Mouse (Mus musculus) kidney, postnatal 0 days (tissue): Measurements from ENCODE around the gene Slc4a1. TPM values are rescaled to one million over a fixed set of nuclear protein-coding genes. Genes with fewer than 3 reads are reported as not detected.

Source experiments
- ATAC-seq: fragments of 200-750 bp; cut with Nextera tagmentation; replicated peaks from 2 replicates; pipeline ENCODE4 v1.8.0; 2017; ENCODE audit warnings: low read depth, moderate number of reproducible peaks, moderate TSS enrichment, moderate library complexity; ENCODE audit not compliant: low FRiP score
- DNase-seq: peaks from one replicate; pipeline ENCODE4 v3.0.0-alpha.2; 2016; ENCODE audit warnings: low spot score
- H3K27ac ChIP-seq: fragments of 300-500 bp; sonication (generic); 2 replicates; pipeline ENCODE4 v1.5.1; 2014; ENCODE audit warnings: mild to moderate bottlenecking
- H3K27me3 ChIP-seq: fragments of 300-500 bp; sonication (generic); 2 replicates; pipeline ENCODE4 v1.6.1; 2014; ENCODE audit warnings: low read length, mixed read lengths; ENCODE audit not compliant: insufficient read depth
- H3K36me3 ChIP-seq: fragments of 300-500 bp; sonication (generic); 2 replicates; pipeline ENCODE4 v1.6.1; 2014; ENCODE audit warnings: low read length, mixed read lengths; ENCODE audit not compliant: insufficient read depth
- H3K4me1 ChIP-seq: fragments of 300-500 bp; sonication (generic); replicated peaks from 2 replicates; pipeline ENCODE4 v1.6.1; 2014; ENCODE audit warnings: antibody characterized with exemption, low read length, mixed read lengths; ENCODE audit not compliant: insufficient read depth
- H3K4me2 ChIP-seq: fragments of 300-500 bp; sonication (generic); 2 replicates; pipeline ENCODE4 v1.6.1; 2014; ENCODE audit warnings: mild to moderate bottlenecking, low read length, moderate library complexity, mixed read lengths
- H3K4me3 ChIP-seq: fragments of 300-500 bp; sonication (generic); replicated peaks from 2 replicates; pipeline ENCODE4 v1.5.1; 2014; ENCODE audit warnings: low read depth, low read length
- H3K9ac ChIP-seq: fragments of 300-500 bp; sonication (generic); 2 replicates; pipeline ENCODE4 v1.6.1; 2014; ENCODE audit warnings: low read depth, low read length
- H3K9me3 ChIP-seq: fragments of 300-500 bp; sonication (generic); replicated peaks from 2 replicates; pipeline ENCODE4 v1.6.1; 2016; ENCODE audit warnings: low read length, inconsistent platforms, mixed read lengths
- CTCF ChIP-seq: IDR thresholded peaks from 2 replicates; pipeline ENCODE4 v1.5.1; 2016; ENCODE audit warnings: antibody characterized with exemption, low read depth, mild to moderate bottlenecking, moderate library complexity
- WGBS: fragments of 180-500 bp; shearing (Covaris S2); extraction: QIAGEN DNeasy Blood & Tissue Kit; methylation state at CpG from one replicate; pipeline ENCODE4 v1.1.7; 2014; 5-methylcytosine and 5-hydroxymethylcytosine counted together
- polyA plus RNA-seq: library from polyadenylated mRNA; unstranded; fragments of >200 nt; fragmentation: Nextera tagmentation; extraction: Ambion mirVana; gene quantifications from 2 replicates; pipeline ENCODE4 v1.2.1, GENCODE M21; 2015

Gene Slc4a1
- polyA plus RNA-seq, 1 experiment from 2014 or later = 7.4 TPM

DNA sequence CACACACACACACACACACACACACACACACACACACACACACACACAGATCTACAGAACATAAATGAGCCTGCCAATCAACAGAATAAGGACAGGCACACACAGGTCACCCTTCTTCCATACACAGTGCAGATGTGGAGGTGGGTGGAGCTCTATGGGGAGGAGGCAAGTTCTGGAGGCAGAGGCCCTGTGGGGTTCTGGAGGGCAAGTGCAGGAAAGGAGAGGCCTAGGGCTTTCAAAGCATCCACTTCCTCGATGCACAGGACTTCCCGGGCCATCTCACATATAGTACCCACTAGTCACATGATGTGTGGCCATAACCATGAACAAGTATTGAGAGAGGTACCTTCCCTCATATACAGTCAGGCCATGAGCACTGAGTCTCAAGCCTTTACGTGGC lies 10.5 kb downstream of the Slc4a1 start:
- WGBS = 93% methylated on average over 3 of the region's 3 CpGs
- DNase-seq (no peak), ATAC-seq (no peak)
- no peak overlapping the region for H3K4me2 ChIP-seq
- no peaks in the 10 kb centered on the region for H3K9me3 ChIP-seq
- H3K27me3 ChIP-seq = no peaks in the 10 kb centered on the region
- no peak overlapping the region for H3K9ac ChIP-seq
- no peak for TF ChIP-seq CTCF
- no peaks in the 10 kb centered on the region for H3K4me1 ChIP-seq
- no peaks in the 10 kb centered on the region for H3K36me3 ChIP-seq
- H3K27ac ChIP-seq = no peak overlapping the region
- no peak overlapping the region for H3K4me3 ChIP-seq

DNA sequence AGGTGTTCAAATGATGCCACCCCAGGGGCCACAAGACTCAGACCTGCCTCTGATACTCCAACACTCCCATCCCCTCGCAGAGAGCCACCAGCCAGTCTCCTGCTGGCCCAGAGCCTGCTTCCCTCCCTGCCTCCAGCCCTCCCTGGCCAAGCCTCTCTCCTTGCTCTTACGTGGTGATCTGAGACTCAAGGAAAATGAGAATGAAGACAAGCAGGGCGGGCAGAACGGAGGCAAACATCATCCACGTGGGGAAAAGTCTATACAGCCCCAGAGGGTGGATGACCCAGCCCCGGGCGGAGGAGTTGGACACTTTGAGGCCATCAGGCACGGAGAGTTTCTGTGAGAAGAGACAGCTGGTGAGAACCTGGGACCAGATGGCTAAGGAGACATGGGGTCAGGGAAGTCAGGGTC lies 13.0 kb downstream of the Slc4a1 start:
- WGBS = 16% methylated on average over 8 of the region's 8 CpGs
- no peak overlapping the region for H3K4me2 ChIP-seq

DNA sequence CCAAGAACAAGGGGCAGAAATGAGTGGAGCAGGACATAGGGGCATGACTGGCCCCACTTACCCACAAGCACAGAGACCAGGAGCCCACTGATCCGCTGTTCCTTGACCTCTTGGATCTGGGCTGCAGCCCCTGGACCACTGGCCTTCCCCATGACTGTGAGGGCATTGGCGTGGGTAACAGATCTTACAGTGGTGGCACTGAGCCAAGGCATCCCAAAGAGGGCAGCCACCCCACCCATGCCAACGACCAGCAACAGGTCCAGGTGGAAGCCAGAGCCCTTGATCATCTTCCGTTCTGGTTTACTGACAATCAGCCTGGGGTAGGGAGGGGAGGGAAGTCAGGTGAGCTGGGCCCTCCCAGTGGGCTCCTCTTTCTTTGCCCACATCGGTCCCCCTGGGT lies 13.6 kb downstream of the Slc4a1 start:
- Histone ChIP-seq H3K4me1 (no peaks in the 10 kb centered on the region), H3K9me3 (no peaks in the 10 kb centered on the region), H3K9ac (no peak overlapping the region), H3K27me3 (no peaks in the 10 kb centered on the region), H3K4me2 (no peak overlapping the region), H3K36me3 (no peaks in the 10 kb centered on the region), H3K27ac (no peak overlapping the region), H3K4me3 (no peak overlapping the region)
- 44% methylated on average over 5 of the region's 5 CpGs for WGBS
- no peak for TF ChIP-seq CTCF
- no peak for DNase-seq
- no peak for ATAC-seq

More for the DNA sequence above, 13.0 kb downstream of the Slc4a1 start:
- no peak for ATAC-seq
- H3K9ac ChIP-seq = no peak overlapping the region
- DNase-seq = no peak
- no peak overlapping the region for H3K4me3 ChIP-seq
- H3K27me3 ChIP-seq = no peaks in the 10 kb centered on the region
- H3K9me3 ChIP-seq = no peaks in the 10 kb centered on the region
- H3K27ac ChIP-seq = no peak overlapping the region
- no peaks in the 10 kb centered on the region for H3K36me3 ChIP-seq
- TF ChIP-seq CTCF = no peak
- H3K4me1 ChIP-seq = no peaks in the 10 kb centered on the region

DNA sequence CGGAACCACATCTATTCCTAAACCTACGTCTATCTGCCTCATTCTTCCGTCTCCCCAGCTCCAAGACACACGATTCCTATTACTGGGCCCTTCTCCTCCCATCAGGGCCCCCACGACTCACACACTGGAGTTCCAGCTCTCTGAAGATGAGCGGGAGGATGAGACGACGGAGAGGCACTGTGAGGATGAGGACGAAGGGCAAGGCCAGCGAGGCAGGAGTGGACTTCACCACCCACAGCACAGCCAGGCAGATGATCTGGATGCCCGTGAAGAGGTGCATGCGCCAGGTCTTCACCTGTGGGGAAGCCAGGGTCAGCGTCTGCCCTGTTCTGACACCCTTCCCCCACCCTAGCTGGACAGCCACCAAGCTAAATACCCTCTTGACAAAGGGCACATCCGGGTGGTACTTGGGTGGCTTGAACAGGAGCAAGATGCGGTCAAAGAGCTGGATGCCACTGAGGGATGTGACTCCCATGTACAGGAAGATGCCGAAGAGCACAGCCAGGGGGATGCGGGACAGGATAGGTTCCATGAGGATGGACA lies 15.0 kb downstream of the Slc4a1 start:
- no peak for TF ChIP-seq CTCF
- ATAC-seq (no peak), DNase-seq (no peak)
- Histone ChIP-seq H3K9me3 (no peaks in the 10 kb centered on the region), H3K27me3 (no peaks in the 10 kb centered on the region), H3K4me3 (no peak overlapping the region), H3K36me3 (no peaks in the 10 kb centered on the region), H3K4me2 (no peak overlapping the region), H3K4me1 (no peaks in the 10 kb centered on the region), H3K27ac (no peak overlapping the region), H3K9ac (no peak overlapping the region)
- WGBS = 75% methylated on average over 17 of the region's 17 CpGs

DNA sequence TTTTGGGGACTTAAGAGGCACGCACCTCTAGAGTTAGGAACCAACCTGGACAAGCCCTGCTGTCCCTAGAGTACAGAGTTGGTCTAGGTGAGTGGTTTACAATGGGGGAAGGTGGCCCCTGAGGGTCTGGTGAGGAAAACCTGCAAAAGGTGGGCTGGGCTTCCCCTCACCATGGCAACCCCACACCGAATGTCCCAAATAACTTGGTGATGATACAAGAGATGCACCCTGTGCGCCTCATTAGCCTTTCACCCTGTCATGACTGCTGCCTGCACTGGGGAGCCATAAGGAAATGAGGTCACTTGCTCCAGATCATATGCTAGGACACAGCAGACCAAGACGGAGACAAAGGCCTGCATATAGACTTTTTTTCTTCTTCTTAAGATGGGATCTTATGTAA lies 15.6 kb downstream of the Slc4a1 start:
- no peaks in the 10 kb centered on the region for H3K4me1 ChIP-seq
- no peak overlapping the region for H3K27ac ChIP-seq
- TF ChIP-seq CTCF = no peak
- no peak for DNase-seq
- H3K9me3 ChIP-seq = no peaks in the 10 kb centered on the region
- H3K27me3 ChIP-seq = no peaks in the 10 kb centered on the region
- WGBS = 79% methylated on average over 4 of the region's 4 CpGs
- H3K4me3 ChIP-seq = no peak overlapping the region
- H3K36me3 ChIP-seq = no peaks in the 10 kb centered on the region
- no peak for ATAC-seq
- no peak overlapping the region for H3K9ac ChIP-seq
- no peak overlapping the region for H3K4me2 ChIP-seq

DNA sequence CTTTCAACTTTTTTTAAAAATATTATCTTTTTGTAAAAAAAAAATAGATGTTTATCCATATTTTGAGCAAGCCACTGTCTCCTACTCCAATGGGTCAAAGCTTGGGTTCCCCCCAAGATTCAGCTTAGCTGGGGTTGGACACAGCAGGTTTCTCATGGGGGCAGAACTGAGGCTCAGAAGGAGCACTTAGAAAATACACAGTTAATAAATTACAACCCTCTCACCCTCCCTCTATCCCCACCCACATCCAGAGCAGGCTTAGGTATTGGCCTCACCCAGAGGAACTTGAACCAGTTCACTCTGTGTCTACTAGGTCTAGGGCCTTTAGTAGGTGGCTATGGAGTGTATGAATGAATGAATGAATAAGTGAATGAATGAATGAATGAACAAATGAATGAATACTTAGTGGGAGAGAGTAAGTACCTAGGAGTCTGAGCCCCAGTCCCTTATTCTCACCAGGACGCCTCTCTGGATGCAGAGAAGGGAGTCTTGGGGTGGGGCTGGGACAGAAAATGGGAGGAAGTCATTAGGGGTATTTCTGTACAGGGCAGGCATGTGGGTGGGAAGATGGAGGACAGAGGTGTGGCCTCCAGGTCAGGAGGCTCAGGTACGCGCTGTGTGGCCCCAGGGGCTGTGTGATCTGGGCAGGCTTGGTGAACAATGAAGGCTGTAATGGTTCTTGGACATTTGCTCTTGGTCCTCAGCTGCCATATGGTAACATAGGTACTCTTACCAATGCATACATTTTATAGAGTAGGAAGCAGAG lies 16.6 kb downstream of the Slc4a1 start:
- no peak for DNase-seq
- 92% methylated on average over 3 of the region's 3 CpGs for WGBS
- no peak overlapping the region for H3K4me3 ChIP-seq
- no peak for ATAC-seq
- no peak for TF ChIP-seq CTCF
- no peaks in the 10 kb centered on the region for H3K36me3 ChIP-seq
- H3K27me3 ChIP-seq = no peaks in the 10 kb centered on the region
- H3K4me1 ChIP-seq = no peaks in the 10 kb centered on the region
- H3K27ac ChIP-seq = no peak overlapping the region
- H3K4me2 ChIP-seq = no peak overlapping the region
- H3K9ac ChIP-seq = no peak overlapping the region
- H3K9me3 ChIP-seq = no peaks in the 10 kb centered on the region
